Mouse (Mus musculus) left cerebral cortex, adult 8-10 months (tissue): ENCODE results near the gene Ccdc33. TPM values are rescaled to one million over a fixed set of nuclear protein-coding genes. Genes with fewer than 3 reads are reported as not detected.

Source experiments
- DNase-seq, 2 experiments: peaks; one replicate each; pipeline ENCODE4 v3.0.0; 2022; ENCODE audit warnings: low spot score in 2 of 2
- total RNA-seq, 4 experiments: library from RNA; stranded (reverse); gene quantifications; 2 replicates each; pipeline ENCODE4 v1.2.4; 2022

Ccdc33 gene
- total RNA-seq, 4 experiments from 2014 or later = 1.1 to 2.3 (median 1.6) TPM

GRCm38 (mm10) chr9:57986293-57986692 is 132.3 kb downstream of the Ccdc33 start:
- DNase-seq = no peak

GRCm38 (mm10) chr9:57985304-57985703 is 133.3 kb downstream of the Ccdc33 start:
- DNase-seq = peak in 1 of 2 experiments; percentile 90

DNA sequence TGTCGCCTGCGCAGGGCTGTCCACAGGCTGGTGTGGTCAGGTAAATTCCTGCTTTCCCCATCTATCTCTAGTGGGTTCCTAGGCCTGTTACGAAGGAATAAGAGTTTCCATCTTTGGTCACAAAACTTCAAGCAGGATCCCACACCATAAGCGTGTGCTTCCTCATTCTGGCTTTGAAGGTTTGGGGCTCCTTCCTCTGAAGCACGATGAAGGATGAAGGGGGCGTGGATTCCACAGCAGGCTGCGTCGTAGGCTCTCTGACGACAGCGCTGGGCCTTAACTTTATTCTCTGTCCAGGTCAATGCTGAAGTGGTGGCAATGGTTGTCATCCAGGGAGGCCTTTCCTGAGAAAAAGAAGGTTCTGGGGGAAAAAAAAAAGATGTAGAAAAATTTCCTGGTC is 138.1 kb downstream of the Ccdc33 start:
- DNase-seq = no peak

- DNase-seq = no peak
These were observed 139.8 kb downstream of the Ccdc33 start for GRCm38 (mm10) chr9:57978858-57979257.

Other genes starting within 250 kb of the Ccdc33 start
- gene Ubl7, start 207.8 kb downstream of the Ccdc33 start, total RNA-seq = 100 to 1,000 TPM; 109 to 132 (median 111) TPM
- gene Sema7a, start 178.7 kb downstream of the Ccdc33 start, total RNA-seq = 100 to 1,000 TPM; 131 to 159 (median 145) TPM
- 1 to 10 TPM; 1.6 to 5.0 (median 2.9) TPM for gene Cyp11a1, start 112.4 kb downstream of the Ccdc33 start, total RNA-seq
- gene Stra6, start 55.0 kb downstream of the Ccdc33 start, total RNA-seq = 10 to 100 TPM; 11.4 to 13.9 (median 11.7) TPM
- 10 to 100 TPM; 14.8 to 23.4 (median 18.9) TPM for gene Islr, start 85.5 kb upstream of the Ccdc33 start, total RNA-seq
- 10 to 100 TPM; 63.9 to 73.8 (median 69.4) TPM for gene Islr2, start 85.5 kb upstream of the Ccdc33 start, total RNA-seq
- gene Pml, start 131.0 kb upstream of the Ccdc33 start, total RNA-seq = 10 to 100 TPM; 15.3 to 20.3 (median 17.5) TPM
- gene Stoml1, start 134.3 kb upstream of the Ccdc33 start, total RNA-seq = 10 to 100 TPM; 65.6 to 69.4 (median 67.4) TPM
- gene Loxl1, start 194.4 kb upstream of the Ccdc33 start, total RNA-seq = 1 to 10 TPM; 1.8 to 3.0 (median 2.3) TPM